Mouse (Mus musculus): ENCODE measurements at regions not wholly inside any gene's neighbourhood (a gene's known extent, or its start where the extent isn't known, plus 50 kb on each side); places are given as distances from the start of the nearest gene placed in this dataset.

DNA sequence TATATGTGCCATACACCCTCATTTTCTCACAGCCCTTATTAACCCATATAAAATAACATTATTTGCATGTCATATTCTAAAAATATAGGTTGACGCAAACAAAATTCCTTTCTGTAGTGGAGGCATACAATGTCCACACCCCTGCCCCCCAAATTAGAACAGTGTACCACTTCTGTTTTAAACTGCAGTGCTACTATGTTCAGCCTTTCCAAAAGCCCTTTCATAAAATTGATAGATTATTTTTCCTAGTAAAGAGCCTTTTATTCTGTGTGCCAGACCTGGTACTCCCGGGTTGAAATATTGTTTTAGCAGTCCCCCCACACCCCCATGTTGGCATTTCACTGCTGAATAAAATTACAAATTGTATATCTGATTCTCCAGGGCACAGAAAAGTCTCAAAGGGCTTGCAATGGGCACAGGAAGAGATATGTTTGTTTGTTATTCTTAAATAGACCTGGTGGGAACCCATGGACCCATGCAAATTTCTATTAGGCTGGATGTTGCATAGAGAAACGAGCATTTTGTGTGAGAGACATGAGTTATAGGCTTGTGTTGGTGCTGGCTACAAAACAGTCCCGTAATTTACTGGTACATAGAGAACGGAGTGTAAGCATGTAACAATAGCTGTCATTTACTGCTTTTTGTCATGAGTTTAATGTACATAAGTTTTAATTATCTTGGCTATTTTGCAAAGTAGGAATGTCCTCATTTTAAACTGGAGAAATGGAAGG lies 192.4 kb upstream of the Tenm3 start:
- ATAC-seq: no peak
- H3K4me1 ChIP-seq (replicated peaks; ENCODE audit: control insufficient read depth, insufficient read depth, low read length): no peaks in the 10 kb centered on the region
- no peak overlapping the region for H3K27ac ChIP-seq (ENCODE audit: low read length)
- H3K4me3 ChIP-seq (replicated peaks; ENCODE audit: low read length): no peak overlapping the region
- H3K27me3 ChIP-seq (replicated peaks; ENCODE audit: control insufficient read depth, insufficient read depth, low read length): no peaks in the 10 kb centered on the region
- H3K9ac ChIP-seq (replicated peaks; ENCODE audit: low read depth, low read length): no peak overlapping the region
- H3K9me3 ChIP-seq (ENCODE audit: control insufficient read depth, low read length): no peaks in the 10 kb centered on the region
- WGBS: 76% methylated on average over 5 of the region's 5 CpGs
- H3K36me3 ChIP-seq (ENCODE audit: control insufficient read depth, insufficient read depth): no peaks in the 10 kb centered on the region
- no peak overlapping the region for H3K4me2 ChIP-seq (ENCODE audit: low read length)

DNA sequence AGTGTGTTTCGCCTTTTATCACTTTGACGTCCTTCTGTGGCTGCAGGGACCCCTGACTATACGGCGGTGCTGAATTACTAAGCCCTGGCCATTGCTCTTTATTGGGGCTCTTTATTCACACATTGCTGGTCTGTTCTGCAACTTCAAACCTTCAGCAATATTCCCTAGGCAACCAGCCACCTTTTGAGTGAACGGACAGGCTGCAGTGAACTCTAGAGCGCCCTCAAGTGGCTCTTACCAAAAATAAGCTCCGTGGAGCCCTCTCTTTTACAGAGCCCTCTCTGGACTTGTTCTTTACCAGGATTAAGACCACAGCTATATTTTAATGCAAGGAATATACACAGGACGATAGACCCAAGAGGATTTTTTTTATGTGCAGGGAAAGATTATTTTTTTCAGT lies 191.8 kb upstream of the Tenm3 start:
- Histone ChIP-seq H3K9me3 (ENCODE audit: control insufficient read depth, low read length) (no peaks in the 10 kb centered on the region), H3K36me3 (ENCODE audit: control insufficient read depth, insufficient read depth) (no peaks in the 10 kb centered on the region), H3K27me3 (replicated peaks; ENCODE audit: control insufficient read depth, insufficient read depth, low read length) (no peaks in the 10 kb centered on the region), H3K4me2 (ENCODE audit: low read length) (no peak overlapping the region), H3K4me1 (replicated peaks; ENCODE audit: control insufficient read depth, insufficient read depth, low read length) (no peaks in the 10 kb centered on the region), H3K27ac (ENCODE audit: low read length) (no peak overlapping the region), H3K4me3 (replicated peaks; ENCODE audit: low read length) (no peak overlapping the region), H3K9ac (replicated peaks; ENCODE audit: low read depth, low read length) (no peak overlapping the region)
- WGBS: 27% methylated on average over 8 of the region's 8 CpGs
- ATAC-seq: no peak

DNA sequence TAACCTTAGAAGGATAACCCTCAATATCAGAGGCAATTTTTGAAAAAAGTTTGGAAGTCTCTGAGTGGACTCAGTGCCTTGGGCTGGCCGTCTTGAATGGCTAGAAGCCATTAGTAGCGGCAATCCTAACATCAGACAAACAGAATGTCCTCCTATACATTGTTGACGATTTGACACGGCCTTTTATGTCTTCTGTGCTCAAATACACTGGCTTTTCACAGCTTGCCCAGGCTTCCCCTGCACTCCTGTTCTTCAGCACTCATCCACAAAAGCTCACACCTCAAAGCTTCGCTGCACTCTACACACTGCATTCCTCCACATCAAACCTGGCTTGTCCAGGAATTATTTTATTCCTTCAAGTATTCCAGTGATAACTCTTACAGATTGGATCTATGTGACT lies 186.5 kb upstream of the Tenm3 start:
- H3K4me3 ChIP-seq (replicated peaks; ENCODE audit: low read length): no peak overlapping the region
- no peaks in the 10 kb centered on the region for H3K27me3 ChIP-seq (replicated peaks; ENCODE audit: control insufficient read depth, insufficient read depth, low read length)
- no peaks in the 10 kb centered on the region for H3K4me1 ChIP-seq (replicated peaks; ENCODE audit: control insufficient read depth, insufficient read depth, low read length)
- H3K9ac ChIP-seq (replicated peaks; ENCODE audit: low read depth, low read length): no peak overlapping the region
- H3K27ac ChIP-seq (ENCODE audit: low read length): no peak overlapping the region
- WGBS: 44% methylated on average over 5 of the region's 5 CpGs
- H3K9me3 ChIP-seq (ENCODE audit: control insufficient read depth, low read length): no peaks in the 10 kb centered on the region
- H3K36me3 ChIP-seq (ENCODE audit: control insufficient read depth, insufficient read depth): no peaks in the 10 kb centered on the region
- H3K4me2 ChIP-seq (ENCODE audit: low read length): no peak overlapping the region
- no peak for ATAC-seq

DNA sequence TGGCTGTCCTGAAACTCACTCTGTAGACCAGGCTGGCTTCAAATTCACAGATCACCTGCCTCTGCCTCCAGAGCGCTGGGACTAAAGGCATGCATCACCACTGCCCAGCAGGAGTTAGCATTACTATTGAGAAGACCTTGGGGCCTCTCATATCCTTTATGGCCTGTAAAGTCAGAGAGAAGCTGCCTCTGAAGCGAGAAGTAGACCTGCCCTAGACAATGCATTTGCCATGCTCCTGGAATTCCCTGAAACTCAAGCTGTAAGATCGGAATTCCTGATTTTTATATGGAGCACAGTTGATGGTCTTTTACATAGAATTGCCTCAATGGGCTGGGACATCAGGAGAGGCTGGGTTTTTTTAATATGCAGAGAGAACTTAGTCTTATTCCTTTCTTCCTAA lies 174.0 kb upstream of the Tenm3 start:
- 87% methylated on average over 3 of the region's 3 CpGs for WGBS
- ATAC-seq: no peak
- Histone ChIP-seq H3K4me1 (replicated peaks; ENCODE audit: control insufficient read depth, insufficient read depth, low read length) (peaks cover 3% of the 10 kb centered on the region; the same call in 1 of the 2 replicates), H3K9me3 (ENCODE audit: control insufficient read depth, low read length) (no peaks in the 10 kb centered on the region), H3K4me3 (replicated peaks; ENCODE audit: low read length) (no peak overlapping the region), H3K27ac (ENCODE audit: low read length) (no peak overlapping the region), H3K36me3 (ENCODE audit: control insufficient read depth, insufficient read depth) (no peaks in the 10 kb centered on the region), H3K4me2 (ENCODE audit: low read length) (no peak overlapping the region), H3K27me3 (replicated peaks; ENCODE audit: control insufficient read depth, insufficient read depth, low read length) (no peaks in the 10 kb centered on the region), H3K9ac (replicated peaks; ENCODE audit: low read depth, low read length) (no peak overlapping the region)

DNA sequence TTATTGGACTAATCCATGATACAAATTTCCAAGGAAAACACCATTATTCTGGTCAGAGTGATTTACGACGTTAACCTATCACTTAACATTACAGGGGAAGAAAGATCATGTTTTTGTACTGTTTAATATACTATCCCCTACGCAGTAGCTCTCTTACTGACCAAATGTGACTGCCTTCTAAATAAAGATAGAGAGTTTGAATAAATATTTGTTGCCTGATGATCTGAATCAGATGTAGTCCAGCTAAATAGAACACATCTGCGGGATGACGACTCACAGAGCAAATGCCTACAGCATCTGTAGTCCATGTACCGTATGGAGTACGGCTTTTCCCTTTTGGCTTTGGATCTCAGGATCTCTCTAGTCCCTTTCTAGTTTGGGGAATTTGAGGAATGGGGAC lies 171.9 kb upstream of the Tenm3 start:
- Histone ChIP-seq H3K4me2 (ENCODE audit: low read length) (no peak overlapping the region), H3K4me1 (replicated peaks; ENCODE audit: control insufficient read depth, insufficient read depth, low read length) (peaks cover 3% of the 10 kb centered on the region; the same call in 1 of the 2 replicates), H3K27ac (ENCODE audit: low read length) (no peak overlapping the region), H3K4me3 (replicated peaks; ENCODE audit: low read length) (no peak overlapping the region), H3K27me3 (replicated peaks; ENCODE audit: control insufficient read depth, insufficient read depth, low read length) (no peaks in the 10 kb centered on the region), H3K9me3 (ENCODE audit: control insufficient read depth, low read length) (no peaks in the 10 kb centered on the region), H3K9ac (replicated peaks; ENCODE audit: low read depth, low read length) (no peak overlapping the region), H3K36me3 (ENCODE audit: control insufficient read depth, insufficient read depth) (no peaks in the 10 kb centered on the region)
- no peak for ATAC-seq
- WGBS: 89% methylated on average over 7 of the region's 7 CpGs

DNA sequence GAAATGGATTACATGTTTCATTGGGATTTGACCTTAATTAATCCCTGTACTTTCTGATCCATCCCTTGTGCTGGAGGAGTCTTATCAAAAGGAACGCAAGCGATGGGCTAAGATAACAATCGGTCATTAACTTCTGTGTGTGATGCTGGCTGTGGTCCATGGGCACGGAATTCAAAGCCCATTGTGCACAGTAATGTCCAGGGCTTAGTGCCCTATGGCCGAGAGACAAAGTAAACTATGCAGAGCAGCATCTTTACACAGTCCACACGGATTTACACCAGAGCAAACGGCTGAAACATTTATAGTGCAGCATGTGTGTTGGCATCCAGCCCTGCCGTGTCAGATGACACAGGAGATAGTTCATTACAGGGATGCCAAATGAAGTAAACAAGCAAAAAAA lies 171.4 kb upstream of the Tenm3 start:
- no peak for ATAC-seq
- no peaks in the 10 kb centered on the region for H3K27me3 ChIP-seq (replicated peaks; ENCODE audit: control insufficient read depth, insufficient read depth, low read length)
- H3K4me1 ChIP-seq (replicated peaks; ENCODE audit: control insufficient read depth, insufficient read depth, low read length): peaks cover 3% of the 10 kb centered on the region; the same call in 1 of the 2 replicates
- H3K9me3 ChIP-seq (ENCODE audit: control insufficient read depth, low read length): no peaks in the 10 kb centered on the region
- no peak overlapping the region for H3K4me3 ChIP-seq (replicated peaks; ENCODE audit: low read length)
- no peak overlapping the region for H3K9ac ChIP-seq (replicated peaks; ENCODE audit: low read depth, low read length)
- no peak overlapping the region for H3K27ac ChIP-seq (ENCODE audit: low read length)
- H3K4me2 ChIP-seq (ENCODE audit: low read length): no peak overlapping the region
- 45% methylated on average over 8 of the region's 8 CpGs for WGBS
- H3K36me3 ChIP-seq (ENCODE audit: control insufficient read depth, insufficient read depth): no peaks in the 10 kb centered on the region

DNA sequence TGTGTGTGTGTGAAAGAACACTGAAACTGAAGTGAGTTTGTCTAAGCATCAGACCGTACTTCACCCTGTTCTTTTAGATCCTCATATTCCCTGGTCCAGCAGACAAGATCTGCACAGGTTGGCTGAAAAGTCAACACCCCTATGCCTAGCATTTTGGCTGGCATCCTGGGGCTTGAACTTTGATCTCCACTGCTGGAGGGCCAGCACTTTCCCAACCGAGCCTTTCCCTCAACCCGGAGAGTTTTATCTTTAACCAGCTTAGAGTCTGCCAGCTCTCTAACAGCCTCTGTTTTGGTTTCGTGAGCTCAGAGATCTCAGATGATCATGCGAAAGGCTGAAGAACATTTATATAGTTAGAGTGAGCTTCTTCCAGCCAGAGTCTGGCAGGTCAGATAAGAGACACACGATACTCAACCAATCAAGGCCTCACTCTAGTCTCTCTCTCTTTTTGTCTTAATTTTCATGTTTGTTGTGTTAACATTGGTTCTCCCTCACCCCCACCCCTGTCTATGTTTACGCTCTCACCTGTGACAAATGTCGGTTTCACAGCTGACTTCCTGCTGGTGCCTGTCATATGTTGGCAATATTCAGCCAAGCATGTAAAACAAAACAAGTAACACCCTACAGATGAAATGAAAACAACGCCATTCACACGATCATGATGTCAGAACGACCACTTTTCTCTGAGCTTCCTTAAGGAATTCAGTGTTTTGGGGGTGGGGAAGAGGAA lies 162.7 kb upstream of the Tenm3 start:
- Histone ChIP-seq H3K4me1 (replicated peaks; ENCODE audit: control insufficient read depth, insufficient read depth, low read length) (no peaks in the 10 kb centered on the region), H3K9me3 (ENCODE audit: control insufficient read depth, low read length) (no peaks in the 10 kb centered on the region), H3K27me3 (replicated peaks; ENCODE audit: control insufficient read depth, insufficient read depth, low read length) (no peaks in the 10 kb centered on the region), H3K4me2 (ENCODE audit: low read length) (no peak overlapping the region), H3K36me3 (ENCODE audit: control insufficient read depth, insufficient read depth) (no peaks in the 10 kb centered on the region), H3K9ac (replicated peaks; ENCODE audit: low read depth, low read length) (no peak overlapping the region), H3K27ac (ENCODE audit: low read length) (no peak overlapping the region), H3K4me3 (replicated peaks; ENCODE audit: low read length) (no peak overlapping the region)
- ATAC-seq: no peak
- 70% methylated on average over 11 of the region's 11 CpGs for WGBS

DNA sequence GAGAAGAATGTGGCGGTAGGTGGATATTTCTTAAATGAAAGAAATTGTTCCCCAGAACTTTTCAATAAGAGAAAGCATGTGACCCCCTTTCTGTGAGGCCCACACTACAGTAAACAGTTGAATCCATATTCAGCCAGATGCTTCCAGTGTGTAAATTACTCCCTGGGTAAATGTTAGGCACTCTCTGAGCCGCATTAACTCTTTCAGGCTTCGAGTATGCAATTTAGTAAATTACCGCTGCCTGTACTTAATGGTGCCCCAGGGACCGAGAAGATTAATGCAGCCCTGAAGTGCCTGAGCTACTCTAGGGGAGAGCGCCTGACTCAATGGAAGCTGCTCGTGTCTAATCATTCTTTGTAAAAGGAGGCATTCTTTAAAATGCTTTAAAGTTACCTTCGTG lies 137.9 kb upstream of the Tenm3 start:
- Histone ChIP-seq H3K27me3 (replicated peaks; ENCODE audit: control insufficient read depth, insufficient read depth, low read length) (no peaks in the 10 kb centered on the region), H3K36me3 (ENCODE audit: control insufficient read depth, insufficient read depth) (no peaks in the 10 kb centered on the region), H3K4me2 (ENCODE audit: low read length) (no peak overlapping the region), H3K4me1 (replicated peaks; ENCODE audit: control insufficient read depth, insufficient read depth, low read length) (peaks cover 4% of the 10 kb centered on the region; the same call in 1 of the 2 replicates), H3K9ac (replicated peaks; ENCODE audit: low read depth, low read length) (no peak overlapping the region), H3K27ac (ENCODE audit: low read length) (no peak overlapping the region), H3K4me3 (replicated peaks; ENCODE audit: low read length) (no peak overlapping the region), H3K9me3 (ENCODE audit: control insufficient read depth, low read length) (no peaks in the 10 kb centered on the region; the same call in 1 of the 2 replicates)
- ATAC-seq: peak; percentile 85
- WGBS: 32% methylated on average over 8 of the region's 8 CpGs

DNA sequence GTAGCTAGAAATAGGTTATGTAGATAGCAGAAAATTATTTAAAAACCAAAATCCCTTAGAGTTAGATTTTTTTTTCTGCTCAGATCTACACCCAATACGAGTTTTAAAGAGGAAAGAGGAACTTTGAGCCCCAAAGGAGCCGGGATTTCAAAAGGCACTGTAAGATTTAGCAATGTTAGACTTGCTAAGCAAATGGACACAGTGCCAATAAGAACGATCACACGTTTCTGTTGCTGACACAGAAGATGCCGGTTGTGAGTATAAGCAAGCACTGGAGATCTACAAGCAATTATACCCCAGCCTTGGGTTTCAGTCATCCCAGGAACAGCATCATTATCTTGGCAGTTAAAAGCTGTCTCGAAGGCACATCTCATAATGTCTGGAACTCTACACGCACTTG lies 137.0 kb upstream of the Tenm3 start:
- Histone ChIP-seq H3K9me3 (ENCODE audit: control insufficient read depth, low read length) (no peaks in the 10 kb centered on the region; the same call in 1 of the 2 replicates), H3K4me1 (replicated peaks; ENCODE audit: control insufficient read depth, insufficient read depth, low read length) (peaks cover 4% of the 10 kb centered on the region; the same call in 1 of the 2 replicates), H3K27ac (ENCODE audit: low read length) (no peak overlapping the region), H3K4me3 (replicated peaks; ENCODE audit: low read length) (no peak overlapping the region), H3K4me2 (ENCODE audit: low read length) (no peak overlapping the region), H3K9ac (replicated peaks; ENCODE audit: low read depth, low read length) (no peak overlapping the region), H3K27me3 (replicated peaks; ENCODE audit: control insufficient read depth, insufficient read depth, low read length) (no peaks in the 10 kb centered on the region), H3K36me3 (ENCODE audit: control insufficient read depth, insufficient read depth) (no peaks in the 10 kb centered on the region)
- no peak for ATAC-seq
- 70% methylated on average over 7 of the region's 7 CpGs for WGBS
